Mouse (Mus musculus): ENCODE data around the gene Zfp423.

GRCm38 (mm10) chr8:87960061-87960749 lies 810 bp upstream of the Zfp423 start:
- TF ChIP-seq CTCF (IDR thresholded peaks at IDR 0.05; ENCODE audit: borderline replicate concordance, insufficient read depth, low read depth, low read length) (peak; percentile 65), POLR2A (IDR thresholded peaks at IDR 0.05; ENCODE audit: borderline replicate concordance, insufficient read depth, low read length) (0 out of 2 replicates have a peak, but pooled peaks have one; percentile 24)

Data from cerebellum, adult 2 months (tissue).